Mouse (Mus musculus): ENCODE data around the gene Otx2.
"Not testable (repeated sequence)": the region's sequence is repeated elsewhere in the genome, so short reads cannot be mapped to it uniquely, and the experiment has no call there.

Gene Otx2

GRCm38 (mm10) chr14:48654551-48655072 lies 19.0 kb downstream of the Otx2 start:
- in situ Hi-C loops (cut with MboI, MseI), result no loop called here

GRCm38 (mm10) chr14:48653676-48654510 lies 19.7 kb downstream of the Otx2 start:
- in situ Hi-C loops (cut with MboI, MseI), result no loop called here

- in situ Hi-C loops (cut with MboI, MseI), result no loop called here
These were observed 20.5 kb downstream of the Otx2 start for GRCm38 (mm10) chr14:48653081-48653480.

GRCm38 (mm10) chr14:48652256-48652655 lies 21.4 kb downstream of the Otx2 start:
- in situ Hi-C loops (cut with MboI, MseI), result no loop called here

- in situ Hi-C loops (cut with MboI, MseI), result no loop called here
These were observed 22.0 kb downstream of the Otx2 start for GRCm38 (mm10) chr14:48651471-48652211.

GRCm38 (mm10) chr14:48641462-48642395 lies 31.9 kb downstream of the Otx2 start:
- in situ Hi-C loops (cut with MboI, MseI), result no loop called here

GRCm38 (mm10) chr14:48633141-48633540 lies 40.5 kb downstream of the Otx2 start:
- in situ Hi-C loops (cut with MboI, MseI), result loop anchor here (10.0 kb wide), 1 partner anchor 242 kb away; no protein-coding TSS in a partner anchor

GRCm38 (mm10) chr14:48632335-48632734 lies 41.3 kb downstream of the Otx2 start:
- in situ Hi-C loops (cut with MboI, MseI), result loop anchor here (10.0 kb wide), 1 partner anchor 242 kb away; no protein-coding TSS in a partner anchor

GRCm38 (mm10) chr14:48631486-48631885 lies 42.1 kb downstream of the Otx2 start:
- in situ Hi-C loops (cut with MboI, MseI), result loop anchor here (10.0 kb wide), 1 partner anchor 243 kb away; no protein-coding TSS in a partner anchor

- in situ Hi-C loops (cut with MboI, MseI), result no loop called here
These were observed 44.2 kb downstream of the Otx2 start for GRCm38 (mm10) chr14:48629404-48629803.

GRCm38 (mm10) chr14:48626271-48626670 lies 47.3 kb downstream of the Otx2 start:
- in situ Hi-C loops (cut with MboI, MseI), result no loop called here

- in situ Hi-C loops (cut with MboI, MseI), result no loop called here
These were observed 48.3 kb downstream of the Otx2 start for GRCm38 (mm10) chr14:48625331-48625694.

GRCm38 (mm10) chr14:48624596-48625330 lies 48.9 kb downstream of the Otx2 start:
- in situ Hi-C loops (cut with MboI, MseI), result no loop called here

- in situ Hi-C loops (cut with MboI, MseI), result not testable (repeated sequence)
These were observed 50.9 kb downstream of the Otx2 start for GRCm38 (mm10) chr14:48622726-48623125.

GRCm38 (mm10) chr14:48616361-48616760 lies 57.3 kb downstream of the Otx2 start:
- in situ Hi-C loops (cut with MboI, MseI), result no loop called here

GRCm38 (mm10) chr14:48608641-48609310 lies 64.8 kb downstream of the Otx2 start:
- in situ Hi-C loops (cut with MboI, MseI), result no loop called here
